Mouse (Mus musculus) adrenal gland, postnatal 4 days (tissue): ENCODE data around the gene Uap1l1. TPM values are rescaled to one million over a fixed set of nuclear protein-coding genes. Genes with fewer than 3 reads are reported as not detected.
A peak's percentile ranks its signal among the peaks of the same experiment; 100 is the strongest.
"Not testable (repeated sequence)": the region's sequence is repeated elsewhere in the genome, so short reads cannot be mapped to it uniquely, and the experiment has no call there.

Experiments
- DNase-seq, 2 experiments: peaks; one replicate each; pipeline ENCODE4 v3.0.0; 2021 to 2022; ENCODE audit warnings: low spot score in 2 of 2, mixed read lengths in 2 of 2
- long read RNA-seq, 2 experiments: library from polyadenylated mRNA; stranded (forward); transcript quantifications; one replicate each; pipeline ENCODE4 v2.0.0; 2021
- total RNA-seq, 2 experiments: library from RNA; stranded (reverse); gene quantifications; 2 replicates each; pipeline ENCODE4 v1.2.3; 2021

Gene Uap1l1
- 10 to 100 TPM; 18.6 to 24.0 TPM for total RNA-seq
- long read RNA-seq, experiment 1, transcript Uap1l1-201 (9 exons, 3,349 nt) = major isoform, 24 of 42 reads
- long read RNA-seq, experiment 1, partial matches to known transcripts = 7 of 42 reads
- long read RNA-seq, experiment 1, other reads (novel, unspliced or antisense) = 10 of 42 reads
- long read RNA-seq, experiment 2, transcript Uap1l1-201 (9 exons, 3,349 nt) = major isoform, 45 of 65 reads
- long read RNA-seq, experiment 2, partial matches to known transcripts = 2 of 65 reads
- long read RNA-seq, experiment 2, other reads (novel, unspliced or antisense) = 18 of 65 reads

DNA sequence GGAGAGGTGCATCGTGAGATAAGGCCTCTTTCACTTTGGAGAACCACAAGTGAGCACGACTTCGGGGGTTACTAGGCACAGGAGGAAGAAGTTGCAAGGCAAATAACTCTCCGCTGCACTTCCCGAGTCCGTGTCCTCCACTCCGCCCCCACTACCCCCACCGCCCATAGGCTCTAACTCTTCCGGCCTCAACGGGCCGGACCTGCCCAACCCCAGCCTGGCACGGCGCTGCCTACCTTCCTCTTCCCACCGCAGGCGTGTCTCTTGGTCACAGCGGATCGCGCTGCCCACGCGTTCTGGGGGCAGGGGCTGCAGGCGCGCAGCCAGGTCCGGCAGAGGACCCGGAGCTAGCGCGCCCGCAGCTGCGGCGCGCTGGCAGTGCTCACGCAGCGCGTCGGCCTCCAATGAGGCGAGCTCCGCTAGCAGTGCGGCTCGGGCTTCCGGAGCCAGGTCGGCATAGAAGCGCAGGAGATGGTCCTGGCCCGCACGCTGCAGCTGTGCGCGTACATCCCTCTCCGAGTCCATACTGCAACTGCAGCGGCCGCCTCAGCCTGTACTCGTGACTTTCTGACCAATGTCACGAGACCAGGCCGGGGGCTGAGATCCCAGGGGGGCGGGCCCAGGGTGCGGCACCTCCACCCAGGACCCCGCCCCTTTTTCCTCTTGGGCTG is at the start of gene Uap1l1:
Uap1l1 (minus strand) TSS at position 592 of the 671 bp plus-strand sequence.
- peak; percentile 43 to 65 for DNase-seq

DNA sequence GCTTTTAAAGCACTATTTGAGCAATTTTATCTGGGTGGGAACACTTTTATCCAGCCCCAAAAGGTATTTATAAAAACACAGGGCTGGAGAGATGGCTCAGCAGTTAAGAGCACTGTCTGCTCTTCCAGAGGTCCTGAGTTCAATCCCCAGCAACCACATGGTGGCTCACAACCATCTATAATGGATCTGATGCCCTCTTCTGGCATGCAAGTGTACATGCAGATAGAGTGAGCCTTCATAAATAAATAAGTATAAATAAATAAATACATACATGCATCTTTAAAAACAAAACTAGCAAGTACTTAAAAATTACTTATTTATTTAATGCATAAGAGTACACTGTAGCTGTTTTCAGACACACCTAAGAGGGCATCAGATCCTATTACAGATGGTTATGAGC is 48.0 kb upstream of the Uap1l1 start:
- not testable (repeated sequence) for DNase-seq

DNA sequence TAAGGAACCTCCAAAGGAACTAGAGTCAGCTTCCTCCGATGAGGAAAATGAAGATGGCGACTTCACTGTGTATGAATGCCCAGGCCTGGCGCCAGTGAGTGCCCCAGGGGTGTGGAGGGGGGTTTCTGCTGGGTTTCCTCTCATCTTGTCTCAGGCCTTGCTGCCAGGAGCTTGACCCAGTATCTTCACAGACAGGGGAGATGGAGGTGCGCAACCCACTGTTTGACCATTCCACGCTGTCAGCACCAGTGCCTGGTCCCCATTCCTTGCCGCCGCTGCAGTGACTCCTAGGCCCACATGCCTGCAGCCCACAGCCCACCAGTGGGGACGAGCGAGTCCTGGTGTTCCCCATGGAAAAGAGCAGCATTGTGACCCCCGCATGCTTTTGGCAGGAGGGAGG is 43.4 kb upstream of the Uap1l1 start:
- no peak for DNase-seq

DNA sequence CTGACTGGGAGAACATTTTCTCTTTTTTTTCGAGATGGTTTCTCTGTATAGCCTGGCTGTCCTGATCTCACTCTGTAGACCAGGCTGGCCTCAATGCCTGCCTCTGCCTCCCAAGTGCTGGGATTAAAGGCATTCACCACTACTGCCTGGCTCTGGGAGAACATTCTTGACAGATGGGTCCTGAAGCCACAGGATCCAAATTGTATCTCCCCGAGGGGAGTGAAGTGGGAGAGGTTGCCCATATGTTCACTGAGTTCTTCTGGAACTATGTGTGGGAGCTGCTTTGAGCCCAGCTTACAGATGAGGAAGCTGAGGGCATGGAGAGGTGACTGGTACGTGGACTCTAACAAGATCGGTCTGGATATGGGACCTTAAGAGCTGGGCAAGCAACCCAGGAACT is 38.5 kb upstream of the Uap1l1 start:
- DNase-seq = no peak

DNA sequence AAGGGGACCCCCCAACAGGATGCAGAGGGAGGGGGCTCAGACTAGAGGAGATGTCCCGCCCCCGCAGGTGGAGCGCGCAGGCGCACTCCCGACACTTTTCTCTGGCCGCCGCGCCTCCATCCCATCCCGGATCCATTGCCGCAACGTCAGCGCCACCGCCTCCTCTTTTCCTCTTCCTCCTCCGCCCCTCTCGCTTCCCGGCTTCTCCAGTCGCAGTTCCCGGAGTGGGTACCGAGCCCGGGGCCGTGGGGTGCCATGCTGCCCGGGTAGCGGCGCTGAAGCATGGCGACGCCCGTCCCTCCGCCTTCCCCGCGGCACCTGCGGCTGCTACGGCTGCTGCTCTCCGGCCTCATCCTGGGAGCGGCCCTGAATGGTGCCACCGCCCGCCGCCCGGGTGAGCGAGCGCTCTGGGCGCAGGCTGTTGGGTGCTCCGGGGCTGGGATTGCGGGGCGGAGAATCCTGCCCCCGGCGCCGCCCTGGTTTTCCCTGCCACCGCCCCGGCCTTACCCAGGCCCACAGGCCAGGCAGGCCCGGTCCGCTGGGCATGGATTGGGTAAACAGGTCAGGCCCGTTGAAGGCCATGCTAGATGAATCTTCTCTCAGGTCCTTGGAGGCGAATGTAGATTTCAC is 37.6 kb upstream of the Uap1l1 start:
- DNase-seq = peak in 1 of 2 experiments; percentile 43

DNA sequence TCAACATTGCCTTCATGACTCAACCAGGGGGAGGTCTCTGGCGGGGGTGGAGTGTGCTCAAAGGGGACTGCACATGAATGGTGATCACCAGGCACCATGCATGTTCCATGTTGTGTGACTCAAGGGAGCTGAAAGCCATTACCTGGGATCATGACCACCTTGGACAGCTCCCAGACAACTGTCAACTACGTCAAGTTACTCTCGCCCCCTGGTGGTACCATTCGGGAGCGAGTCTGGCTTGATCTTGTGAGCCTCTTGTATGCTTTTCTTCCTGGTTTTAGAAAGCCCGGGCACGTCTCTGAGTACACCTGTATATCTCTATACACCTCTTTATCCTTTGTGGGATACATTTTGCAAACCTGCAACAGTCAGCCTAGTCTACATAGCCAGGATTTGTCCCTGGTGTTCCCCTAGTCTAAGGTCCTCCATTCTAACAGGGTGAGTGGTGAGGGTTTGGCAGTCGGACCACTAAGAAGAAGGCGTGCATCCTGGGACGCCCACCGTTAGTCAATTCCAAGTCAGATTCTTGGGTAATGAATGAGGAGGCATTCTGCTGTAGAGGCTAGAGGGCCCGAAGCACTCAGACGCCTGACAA is 37.0 kb upstream of the Uap1l1 start:
- peak in 1 of 2 experiments; percentile 68 for DNase-seq

DNA sequence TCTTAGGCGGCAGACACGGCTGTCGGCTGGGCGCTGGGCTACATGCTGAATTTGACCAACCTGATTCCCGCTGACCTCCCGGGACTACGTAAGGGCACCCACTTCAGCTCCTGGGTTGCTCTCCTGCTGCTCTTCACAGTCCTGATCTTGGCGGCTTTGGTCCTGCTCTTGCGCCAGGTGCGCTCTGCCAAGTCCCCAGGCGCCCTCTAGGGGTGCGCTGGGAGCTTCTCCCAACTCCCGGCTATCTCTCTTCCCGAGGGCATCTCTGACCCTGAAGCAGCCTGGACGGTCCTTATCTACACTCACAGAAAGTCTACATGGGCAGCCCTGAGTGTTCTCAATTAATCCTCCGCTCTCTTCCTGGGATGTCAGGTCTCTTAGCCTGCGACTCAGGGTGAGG is 35.3 kb upstream of the Uap1l1 start:
- no peak for DNase-seq

DNA sequence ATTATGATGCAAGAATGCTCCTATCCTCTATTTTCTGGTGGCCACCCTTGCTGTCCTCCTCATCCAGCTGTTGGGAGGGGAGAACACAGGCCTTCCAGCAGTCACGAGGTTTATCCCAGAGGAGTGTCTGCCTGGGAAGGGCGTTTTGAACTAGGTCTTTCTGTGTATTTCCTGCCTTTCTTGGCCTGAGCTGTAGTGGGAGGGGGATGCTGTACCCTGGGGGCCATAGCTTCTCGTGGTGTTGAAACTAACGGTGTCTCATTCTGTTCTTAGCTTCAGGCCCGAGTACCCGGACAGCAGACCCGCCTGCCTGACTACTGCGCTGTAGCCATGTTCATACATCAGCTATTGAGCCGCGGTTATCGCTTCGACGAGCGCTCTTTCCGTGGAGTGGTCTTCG is 34.8 kb upstream of the Uap1l1 start:
- DNase-seq = no peak

DNA sequence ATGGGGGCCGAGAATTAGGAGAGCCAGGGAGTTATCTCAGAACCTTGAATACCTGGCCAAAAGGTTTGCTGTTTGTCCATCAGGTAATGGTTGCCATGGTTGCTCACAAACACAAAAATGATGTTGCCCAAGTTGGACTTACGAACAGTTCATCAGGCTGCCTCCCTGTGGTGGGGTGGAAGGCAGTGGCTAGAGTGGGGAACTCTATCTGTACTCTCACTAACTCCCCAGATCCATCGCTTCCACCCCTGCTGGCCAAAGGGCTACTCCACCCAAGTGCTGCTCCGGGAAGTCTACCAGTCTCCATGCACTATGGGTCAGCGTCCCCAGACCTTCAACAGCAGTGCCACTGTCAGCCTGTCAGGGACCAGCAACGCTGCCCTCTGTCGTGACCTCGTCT is 33.6 kb upstream of the Uap1l1 start, which contains the start of gene Npdc1:
Npdc1 (plus strand) TSS at position 301 of the 400 bp plus-strand sequence.
- DNase-seq = no peak

DNA sequence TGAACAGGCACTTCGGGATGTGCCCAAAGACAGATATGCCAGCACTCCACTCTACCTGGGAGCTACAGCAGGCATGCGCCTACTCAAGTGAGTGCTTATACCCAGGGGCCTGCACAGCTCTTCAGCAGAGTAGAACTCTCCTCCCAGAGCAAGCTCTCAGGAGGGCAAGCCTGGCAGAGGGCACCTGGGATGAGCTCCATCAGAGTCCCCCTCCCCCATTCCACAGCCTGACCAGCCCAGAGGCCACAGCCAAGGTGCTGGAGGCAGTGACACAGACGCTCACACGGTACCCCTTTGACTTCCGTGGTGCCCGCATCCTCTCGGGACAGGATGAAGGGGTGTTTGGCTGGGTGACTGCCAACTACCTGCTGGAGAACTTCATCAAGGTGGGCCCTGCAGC is 32.6 kb upstream of the Uap1l1 start:
- DNase-seq = no peak

DNA sequence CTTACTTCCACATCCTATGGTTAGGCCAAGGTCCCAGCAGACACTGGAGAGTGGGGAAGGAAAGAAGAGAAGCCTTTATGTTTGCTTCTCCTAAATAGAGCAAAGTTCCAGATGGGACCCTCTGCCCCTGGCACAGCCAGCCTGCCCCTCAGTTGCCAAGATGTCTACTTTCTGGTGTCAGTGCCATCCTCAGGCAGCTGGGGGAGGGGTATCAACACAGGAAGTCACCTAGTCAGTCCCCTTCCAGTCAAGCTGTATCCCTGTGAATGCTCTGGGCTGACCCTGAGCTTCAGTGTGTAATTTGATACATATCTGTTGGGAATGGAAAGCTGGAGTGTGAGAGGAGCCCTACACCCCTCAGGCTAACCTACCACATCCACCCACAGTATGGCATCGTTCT is 31.5 kb upstream of the Uap1l1 start:
- no peak for DNase-seq

DNA sequence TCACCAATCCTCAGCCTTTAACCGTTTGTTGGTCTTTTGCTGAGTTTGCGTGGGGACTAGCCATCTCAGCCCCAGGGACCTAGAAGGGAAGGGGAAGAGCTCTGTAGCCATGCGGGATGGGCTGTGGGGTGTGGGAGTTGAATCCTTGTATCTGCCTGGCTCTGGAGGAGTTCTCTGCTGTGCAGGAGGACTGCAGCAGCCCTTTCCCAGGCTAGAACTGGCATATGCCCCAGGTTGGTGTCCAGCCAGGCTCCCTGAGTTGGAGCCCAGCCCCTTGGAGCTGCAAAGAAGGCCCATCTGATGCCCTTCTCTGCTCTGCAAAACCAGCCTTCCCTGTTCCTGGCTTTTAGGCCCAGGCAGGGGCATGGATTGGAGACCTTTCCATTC is 31.1 kb upstream of the Uap1l1 start:
- no peak for DNase-seq

DNA sequence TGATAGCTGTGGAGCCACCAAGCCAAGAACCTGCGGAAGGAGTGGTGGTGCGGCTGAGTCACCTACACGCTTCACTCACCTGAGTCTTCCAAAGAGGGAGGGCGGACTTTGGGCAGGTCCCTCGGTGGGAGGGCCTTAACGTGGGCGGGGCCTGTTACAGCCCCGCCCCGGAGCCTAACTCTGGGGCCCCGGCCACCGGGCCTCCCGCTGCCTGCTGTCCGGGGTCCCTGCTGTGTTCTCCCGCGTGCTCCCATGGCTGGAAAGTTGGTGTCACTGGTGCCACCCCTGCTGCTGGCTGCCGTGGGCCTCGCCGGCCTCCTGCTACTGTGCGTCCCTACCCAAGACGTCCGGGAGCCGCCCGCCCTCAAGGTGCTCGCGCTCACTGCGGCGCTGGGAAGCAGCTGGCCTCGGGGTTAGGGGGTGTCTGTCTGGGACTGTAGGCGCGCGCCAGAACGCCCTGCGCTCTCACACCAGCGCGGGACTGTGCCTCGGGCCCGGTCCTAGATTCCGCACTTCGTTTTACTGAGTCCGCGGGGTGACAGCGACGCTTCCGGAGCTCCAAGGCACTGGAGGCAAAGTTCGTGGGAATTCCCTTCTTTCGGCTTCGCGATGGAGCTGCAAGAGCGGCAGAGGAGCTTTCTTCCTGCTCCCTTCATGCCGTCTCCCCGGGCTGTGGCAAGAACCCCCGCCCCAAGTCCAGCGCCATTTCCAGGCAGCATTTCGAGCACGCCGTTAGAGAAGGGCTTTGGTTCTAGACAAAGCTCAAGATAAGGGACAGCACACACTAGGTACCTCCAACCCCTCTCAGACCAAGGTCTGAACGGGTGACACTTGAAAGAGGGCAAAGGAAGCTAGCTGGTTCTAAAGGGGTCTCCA is 30.5 kb upstream of the Uap1l1 start, which contains the start of gene Entpd2:
Entpd2 (plus strand) TSS at position 154 of the 876 bp plus-strand sequence.
- no peak for DNase-seq

DNA sequence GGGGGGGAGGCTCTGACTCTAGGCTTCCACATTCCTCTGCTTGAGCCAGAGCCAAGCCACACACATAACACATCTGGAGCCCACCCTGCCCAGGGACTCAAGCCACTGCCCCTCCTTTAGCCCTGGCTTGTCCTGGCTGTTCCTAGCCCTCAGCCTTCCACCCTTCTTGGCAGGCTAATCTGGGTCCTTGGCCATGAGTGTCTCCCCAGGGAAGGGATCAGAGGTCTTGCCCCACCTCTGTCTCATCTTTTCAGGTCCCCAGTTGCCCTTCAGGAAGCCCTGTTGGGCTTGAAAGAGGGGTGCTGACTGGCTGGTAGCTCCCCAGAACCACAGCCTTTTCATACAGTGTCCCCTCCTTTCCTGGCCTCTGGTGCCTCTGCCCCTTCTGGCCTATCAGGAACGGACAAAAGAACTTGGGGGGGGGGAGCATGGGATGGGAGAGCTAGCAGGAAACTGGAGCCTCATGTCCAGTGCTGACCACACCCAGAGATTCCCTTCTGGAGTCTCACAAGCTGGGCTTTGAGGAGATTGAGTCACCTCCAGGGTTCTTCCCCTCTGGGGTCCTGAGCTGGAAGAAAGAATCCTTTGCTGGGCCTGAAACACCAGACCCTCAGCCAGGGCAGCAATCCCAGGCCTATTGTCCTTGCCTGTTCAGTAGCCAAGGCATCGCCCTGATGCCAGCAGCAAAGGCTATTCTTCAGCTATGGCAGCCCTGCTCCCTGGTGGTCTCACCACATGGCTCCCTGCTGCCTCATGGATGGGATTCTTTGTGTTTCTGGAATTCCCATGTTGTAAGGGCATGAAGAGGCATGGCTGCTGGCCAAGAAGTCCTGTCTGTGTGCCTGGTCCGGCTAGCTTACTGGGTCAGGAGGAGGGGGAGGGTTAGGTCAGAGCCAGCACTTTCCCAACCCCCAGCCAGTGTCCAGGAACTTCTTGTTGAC is 29.1 kb upstream of the Uap1l1 start:
- DNase-seq = no peak

DNA sequence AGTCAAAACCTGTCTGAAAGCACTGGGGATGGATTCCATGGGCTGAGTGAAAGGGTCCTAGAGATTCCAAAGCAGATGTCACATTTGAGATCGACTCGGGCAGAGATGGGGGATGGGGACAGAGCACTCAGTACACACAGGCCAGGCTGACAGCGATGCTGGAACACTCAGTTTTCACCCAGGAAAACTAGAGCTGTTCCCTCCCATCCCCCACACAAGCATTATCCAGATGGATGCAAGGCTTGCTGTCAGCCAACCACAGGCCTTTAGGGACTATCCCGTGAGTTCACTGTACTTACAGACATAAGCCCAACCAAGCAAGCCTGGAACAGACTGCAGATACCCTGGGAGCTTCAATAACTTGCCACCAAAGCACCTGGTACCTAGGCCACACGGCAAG is 25.8 kb upstream of the Uap1l1 start:
- no peak for DNase-seq

DNA sequence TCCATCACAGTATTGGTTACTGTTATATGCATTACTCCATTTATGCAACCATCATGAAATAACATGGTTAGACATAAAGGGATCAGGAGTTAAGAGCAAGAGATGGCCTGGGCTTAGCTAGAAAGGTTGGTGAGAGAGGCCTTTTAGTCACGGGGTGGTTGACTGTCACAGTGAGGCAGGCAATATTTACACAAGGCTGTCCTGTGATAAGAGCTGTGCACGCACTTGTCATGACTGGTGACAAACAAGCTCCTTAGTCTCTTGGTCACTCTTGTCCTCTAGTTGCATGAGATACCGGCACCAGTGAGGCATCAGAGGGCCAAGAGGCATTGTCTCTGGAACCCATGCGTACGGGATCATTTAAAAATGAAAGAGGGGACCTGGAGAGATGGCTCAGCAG is 19.0 kb upstream of the Uap1l1 start:
- no peak for DNase-seq

DNA sequence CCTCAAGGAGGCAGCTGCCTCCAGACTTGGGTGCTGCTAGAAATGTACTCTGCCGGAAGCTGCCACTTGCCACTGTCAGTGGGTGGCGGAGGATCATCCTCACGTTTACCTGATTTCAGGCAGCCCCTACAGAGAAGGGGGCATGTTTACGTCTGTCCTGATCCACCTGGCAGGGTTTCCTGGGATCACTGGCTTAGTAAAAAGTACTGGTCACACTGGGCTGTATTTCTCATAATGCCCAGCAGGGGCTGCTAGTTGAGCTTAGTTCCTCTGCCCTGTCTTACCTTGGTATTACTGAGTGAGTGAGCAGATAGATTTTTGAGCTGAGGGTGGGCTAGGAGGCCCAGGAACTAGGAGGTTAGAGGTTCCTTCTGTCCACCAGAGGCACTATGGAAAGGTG is 11.1 kb upstream of the Uap1l1 start:
- no peak for DNase-seq

DNA sequence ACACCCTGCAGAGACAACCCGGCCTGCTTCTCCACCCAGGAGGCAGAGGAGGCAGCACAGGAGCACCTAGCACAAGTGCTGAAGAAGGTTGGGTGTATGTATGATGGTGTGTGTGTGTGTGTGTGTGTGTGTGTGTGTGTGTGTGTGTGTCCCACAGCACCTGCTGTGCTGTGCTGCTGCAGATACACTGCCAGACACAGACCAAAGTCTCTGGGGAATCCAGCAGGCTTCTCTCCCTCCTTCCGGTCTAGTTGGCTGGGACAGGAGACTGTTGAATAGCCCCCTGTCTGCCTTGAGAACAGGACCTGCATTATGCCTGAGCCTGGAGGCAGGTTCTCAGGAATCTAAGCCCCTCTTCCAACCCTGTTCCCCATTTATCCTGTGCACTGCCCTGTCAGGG is 7.9 kb upstream of the Uap1l1 start:
- no peak for DNase-seq

DNA sequence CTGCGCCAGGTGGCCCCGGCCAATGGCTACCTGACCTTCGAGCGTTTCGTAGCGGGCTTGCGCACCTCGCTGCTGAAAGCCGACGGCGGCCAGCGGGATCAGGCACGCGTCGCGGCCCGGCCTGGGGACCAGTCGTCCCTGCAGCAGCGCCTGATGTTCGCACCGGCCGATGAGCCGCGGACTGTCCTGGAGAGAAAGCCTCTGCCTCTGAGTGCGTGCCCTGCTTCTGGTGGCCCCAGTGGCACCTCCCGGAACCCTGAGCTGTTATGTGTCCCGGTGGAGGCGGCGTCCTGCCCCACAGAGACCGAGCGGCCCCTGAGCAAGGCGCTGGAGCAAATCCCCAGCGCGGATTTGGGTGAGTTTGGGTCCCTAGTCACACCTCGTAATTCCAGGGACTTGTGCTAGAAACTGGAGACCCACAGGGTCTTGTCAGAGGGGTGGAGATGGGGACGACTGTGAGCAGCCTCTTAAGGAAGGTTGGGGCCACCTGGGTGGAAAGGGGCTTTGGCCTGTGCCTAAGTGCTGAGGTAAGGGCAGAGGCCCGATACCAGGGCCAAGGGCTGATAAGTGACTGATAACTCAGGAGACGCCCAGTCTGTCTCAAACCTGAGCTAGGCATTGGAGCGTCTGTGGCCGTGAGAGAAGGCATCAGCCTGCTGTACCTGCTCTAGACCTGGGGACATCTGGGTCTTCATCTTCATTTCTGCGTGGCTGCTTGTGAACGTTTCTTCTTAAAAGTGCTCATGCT is 7.3 kb upstream of the Uap1l1 start:
- no peak for DNase-seq
